Mouse (Mus musculus): ENCODE measurements around the gene Mc1r.

GRCm38 (mm10) chr8:123421325-123421724 is 14.4 kb downstream of the Mc1r start:
- TF ChIP-seq CTCF (IDR thresholded peaks at IDR 0.05; ENCODE audit: insufficient read depth, low read length) = no peak
- TF ChIP-seq POLR2A (IDR thresholded peaks at IDR 0.05; ENCODE audit: borderline replicate concordance, extremely low read depth, low read depth, low read length) = no peak
